Mouse (Mus musculus) ES-Bruce4 (cell line): Measurements from ENCODE around the gene Fkbp6. TPM values are rescaled to one million over a fixed set of nuclear protein-coding genes. Genes with fewer than 3 reads are reported as not detected.
A peak's percentile ranks its signal among the peaks of the same experiment; 100 is the strongest.

Experiments
- H3K27ac ChIP-seq: 2 replicates; pipeline ENCODE4 v1.5.1; 2012; ENCODE audit warnings: low read length, inconsistent platforms; ENCODE audit not compliant: insufficient read depth
- H3K27me3 ChIP-seq: 2 replicates; pipeline ENCODE4 v1.6.1; 2012; ENCODE audit warnings: mild to moderate bottlenecking, low read length, inconsistent platforms; ENCODE audit not compliant: control insufficient read depth, poor library complexity, insufficient read depth, severe bottlenecking
- H3K36me3 ChIP-seq: 2 replicates; pipeline ENCODE4 v1.6.1; 2012; ENCODE audit warnings: inconsistent platforms, mild to moderate bottlenecking, low read length, moderate library complexity; ENCODE audit not compliant: control insufficient read depth, poor library complexity, insufficient read depth, severe bottlenecking
- H3K4me1 ChIP-seq: one replicate; pipeline ENCODE4 v1.8.1; 2011; ENCODE audit warnings: low read length; ENCODE audit not compliant: control insufficient read depth, insufficient read depth
- H3K4me3 ChIP-seq: 2 replicates; pipeline ENCODE4 v1.5.1; 2011; ENCODE audit warnings: low read depth, mild to moderate bottlenecking, low read length
- H3K9ac ChIP-seq: 2 replicates; pipeline ENCODE4 v1.6.1; 2012; ENCODE audit warnings: low read depth, mild to moderate bottlenecking, inconsistent platforms; ENCODE audit not compliant: poor library complexity, severe bottlenecking
- H3K9me3 ChIP-seq: replicated peaks from 2 replicates; pipeline ENCODE4 v1.6.1; 2012; ENCODE audit warnings: mild to moderate bottlenecking, low read length, inconsistent platforms; ENCODE audit not compliant: control insufficient read depth, poor library complexity, insufficient read depth, severe bottlenecking
- CTCF ChIP-seq: IDR thresholded peaks from one replicate; pipeline ENCODE4 v1.8.1; 2011; ENCODE audit warnings: low read depth, low read length
- EP300 ChIP-seq: IDR thresholded peaks from 2 replicates; pipeline ENCODE4 v1.6.1; 2011; ENCODE audit warnings: low read depth, low read length; ENCODE audit not compliant: insufficient read depth
- POLR2A ChIP-seq: IDR thresholded peaks from one replicate; pipeline ENCODE4 v1.8.1; 2011; ENCODE audit warnings: low read length; ENCODE audit not compliant: insufficient read depth
- polyA plus RNA-seq: library from polyadenylated mRNA; stranded (reverse); fragments of >200 nt; gene quantifications from 2 replicates; pipeline ENCODE4 v1.2.4, GENCODE M21; 2011; ENCODE audit warnings: low read depth; ENCODE audit not compliant: missing spikeins, insufficient read depth, insufficient read length

Gene Fkbp6
- polyA plus RNA-seq, 1 experiment = 0.49 TPM

GRCm38 (mm10) chr5:135329471-135329870 lies 20.4 kb downstream of the Fkbp6 start:
- Histone ChIP-seq H3K27ac (no peak overlapping the region), H3K9me3 (no peaks in the 10 kb centered on the region), H3K9ac (no peak overlapping the region), H3K4me1 (no peaks in the 10 kb centered on the region), H3K36me3 (no peaks in the 10 kb centered on the region), H3K27me3 (no peaks in the 10 kb centered on the region), H3K4me3 (no peak overlapping the region)
- TF ChIP-seq CTCF = no peak
- no peak for TF ChIP-seq EP300
- no peak for TF ChIP-seq POLR2A

- no peaks in the 10 kb centered on the region for H3K36me3 ChIP-seq
- TF ChIP-seq POLR2A (no peak), CTCF (no peak), EP300 (no peak)
- no peaks in the 10 kb centered on the region for H3K4me1 ChIP-seq
- no peaks in the 10 kb centered on the region for H3K9me3 ChIP-seq
- no peak overlapping the region for H3K4me3 ChIP-seq
- no peaks in the 10 kb centered on the region for H3K27me3 ChIP-seq
- no peak overlapping the region for H3K9ac ChIP-seq
- no peak overlapping the region for H3K27ac ChIP-seq
Measured at GRCm38 (mm10) chr5:135326121-135326659, 23.7 kb downstream of the Fkbp6 start.

DNA sequence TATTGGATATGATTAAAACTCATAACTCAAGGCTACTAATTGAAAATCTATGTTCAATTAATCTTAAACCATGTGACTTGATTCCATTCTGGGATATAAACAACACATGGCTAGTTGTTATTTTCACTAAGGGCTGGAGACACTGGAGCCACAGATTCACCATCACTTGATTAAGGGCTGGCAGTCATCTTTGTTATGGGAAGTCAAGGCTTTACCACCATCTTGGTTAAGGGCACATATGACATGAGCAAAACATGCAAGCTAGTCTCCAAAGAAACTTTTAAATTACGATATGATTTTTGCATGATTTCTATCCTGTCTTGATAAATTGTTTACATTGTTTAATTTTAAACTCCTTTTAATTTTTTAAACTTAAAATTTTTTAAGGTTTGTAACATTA lies 27.6 kb downstream of the Fkbp6 start:
- Histone ChIP-seq H3K27me3 (no peaks in the 10 kb centered on the region), H3K9me3 (no peaks in the 10 kb centered on the region), H3K4me1 (no peaks in the 10 kb centered on the region), H3K9ac (no peak overlapping the region), H3K4me3 (no peak overlapping the region), H3K36me3 (no peaks in the 10 kb centered on the region), H3K27ac (no peak overlapping the region)
- TF ChIP-seq POLR2A (no peak), CTCF (no peak), EP300 (no peak)

DNA sequence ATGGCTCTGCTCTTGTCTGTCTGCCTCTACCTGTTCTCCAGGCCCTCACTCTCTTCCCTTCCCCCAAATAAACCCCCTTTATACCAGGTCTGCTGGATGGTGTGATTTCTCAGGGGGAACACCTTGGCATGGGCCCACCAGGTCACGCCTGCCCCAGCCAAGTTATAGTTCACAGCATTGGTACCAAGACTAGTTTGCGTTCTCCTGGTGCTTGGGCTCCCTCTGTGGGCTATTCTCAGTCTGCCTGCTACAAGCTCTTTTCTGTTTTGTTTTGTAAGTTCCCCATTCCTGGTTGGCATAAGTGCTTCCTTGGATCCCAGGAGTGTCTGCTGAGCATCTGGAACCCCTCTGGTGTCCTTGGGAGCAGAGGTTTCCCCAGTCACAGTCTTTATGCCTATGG lies 30.0 kb downstream of the Fkbp6 start:
- TF ChIP-seq EP300 (no peak), POLR2A (no peak), CTCF (peak; percentile 23)
- H3K27me3 ChIP-seq = no peaks in the 10 kb centered on the region
- H3K9me3 ChIP-seq = no peaks in the 10 kb centered on the region
- no peaks in the 10 kb centered on the region for H3K36me3 ChIP-seq
- no peak overlapping the region for H3K9ac ChIP-seq
- H3K4me1 ChIP-seq = no peaks in the 10 kb centered on the region
- H3K27ac ChIP-seq = no peak overlapping the region
- no peak overlapping the region for H3K4me3 ChIP-seq

- H3K27ac ChIP-seq = no peak overlapping the region
- no peaks in the 10 kb centered on the region for H3K9me3 ChIP-seq
- no peak overlapping the region for H3K4me3 ChIP-seq
- H3K4me1 ChIP-seq = no peaks in the 10 kb centered on the region
- no peaks in the 10 kb centered on the region for H3K27me3 ChIP-seq
- TF ChIP-seq POLR2A (no peak), EP300 (no peak), CTCF (no peak)
- H3K9ac ChIP-seq = no peak overlapping the region
- no peaks in the 10 kb centered on the region for H3K36me3 ChIP-seq
Measured at GRCm38 (mm10) chr5:135316177-135316576, 33.7 kb downstream of the Fkbp6 start.

DNA sequence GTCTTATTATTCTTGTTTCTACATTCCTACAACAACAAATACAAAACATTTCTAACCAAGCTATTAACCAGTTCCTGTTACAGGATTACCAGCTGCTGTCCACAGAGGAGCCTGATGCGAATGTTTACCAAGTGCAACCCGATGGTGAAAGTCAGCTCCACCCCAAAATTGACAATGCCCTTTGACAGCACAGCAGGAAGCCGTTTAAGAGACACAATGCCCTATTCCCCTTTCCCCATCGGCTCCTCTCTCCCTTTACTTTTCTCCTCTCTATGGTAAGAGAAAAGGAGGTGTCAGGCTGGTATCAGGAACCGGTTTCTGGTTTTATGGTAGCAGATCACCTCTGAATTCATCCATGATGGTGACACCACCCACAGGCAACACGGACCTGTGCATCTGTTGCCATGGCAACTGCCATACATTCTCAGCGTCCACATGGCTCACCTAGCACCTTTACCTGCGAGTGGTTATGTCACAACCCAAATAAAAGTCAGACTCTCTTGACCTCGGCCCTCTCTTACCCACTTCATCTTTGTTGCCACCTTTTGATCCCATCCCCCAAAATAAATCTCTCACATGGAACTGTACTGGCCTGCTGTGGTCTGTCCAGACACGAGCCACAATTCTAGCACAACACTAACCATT lies 43.4 kb downstream of the Fkbp6 start:
- Histone ChIP-seq H3K9me3 (no peaks in the 10 kb centered on the region), H3K4me3 (no peak overlapping the region), H3K27me3 (no peaks in the 10 kb centered on the region; the same call in 1 of the 2 replicates), H3K27ac (no peak overlapping the region), H3K4me1 (no peaks in the 10 kb centered on the region), H3K36me3 (no peaks in the 10 kb centered on the region), H3K9ac (no peak overlapping the region)
- TF ChIP-seq EP300 (no peak), POLR2A (no peak), CTCF (no peak)
